ENCODE assay signal across 11 mouse cellular contexts in genomic region chr11:77966037-77966391, GRCm38 (mm10). TPM values are rescaled to one million over a fixed set of nuclear protein-coding genes. Genes with fewer than 3 reads are reported as not detected.
DNase-seq lines count a peak whose midpoint lies in the region; ATAC-seq lines count a peak whose summit lies in the region.
"Had no signal": no experiment of that assay in that cellular context is flagged by ENCODE, and none has a peak within 500 bp of the region (broad histone marks: within the 10 kb centered on the region; RNA-seq: fewer than 3 reads in every experiment).

No protein-coding gene starts in this region.

- DNase-seq in heart, adult 11 months: peak; percentile 85
- DNase-seq in heart, embryonic 10.5 days (ENCODE audit: low spot score): no peak
- DNase-seq in embryonic facial prominence, embryonic 11.5 days (ENCODE audit: low spot score): no peak
- DNase-seq in hindbrain, embryonic 11.5 days (ENCODE audit: low spot score): no peak
- DNase-seq in thymus, postnatal 14 days: no peak
- DNase-seq in ovary, postnatal 36 days (ENCODE audit: low spot score): no peak
- no peak for DNase-seq in layer of hippocampus, adult 9-10 months (ENCODE audit: low spot score)
- DNase-seq: heart, postnatal 36 days; kidney, adult 9 months; spleen, adult 18-20 months had no signal

- no peaks in the 10 kb centered on the region for H3K9me3 ChIP-seq in heart, embryonic 10.5 days
- no peaks in the 10 kb centered on the region for H3K9me3 ChIP-seq in embryonic facial prominence, embryonic 11.5 days (replicated peaks; ENCODE audit: control insufficient read depth, low read length)
- H3K9me3 ChIP-seq in hindbrain, embryonic 11.5 days (ENCODE audit: control insufficient read depth, low read length): no peaks in the 10 kb centered on the region
- H3K9me3 ChIP-seq in midbrain, embryonic 16.5 days (replicated peaks; ENCODE audit: control insufficient read depth, low read length, poor library complexity, severe bottlenecking): no peaks in the 10 kb centered on the region

- H3K36me3 ChIP-seq in heart, embryonic 10.5 days: no peaks in the 10 kb centered on the region
- H3K36me3 ChIP-seq in embryonic facial prominence, embryonic 11.5 days (replicated peaks; ENCODE audit: control insufficient read depth, insufficient read depth, low read depth, low read length): no peaks in the 10 kb centered on the region
- H3K36me3 ChIP-seq in hindbrain, embryonic 11.5 days (ENCODE audit: control insufficient read depth, insufficient read depth, low read length): no peaks in the 10 kb centered on the region
- H3K36me3 ChIP-seq in midbrain, embryonic 16.5 days (ENCODE audit: control insufficient read depth, insufficient read depth, low read length): peaks cover 6% of the 10 kb centered on the region; the same call in 1 of the 2 replicates

- no peak for ATAC-seq in embryonic facial prominence, embryonic 11.5 days (replicated peaks; ENCODE audit: insufficient number of reproducible peaks, low FRiP score, low TSS enrichment, low read depth)
- 0 out of 2 replicates have a peak, but pooled peaks have one; percentile 11 for ATAC-seq in hindbrain, embryonic 11.5 days (ENCODE audit: low FRiP score)
- ATAC-seq in midbrain, embryonic 16.5 days: peak; percentile 44; the same call in 1 of the 2 replicates

- WGBS in heart, embryonic 10.5 days: 53% methylated on average over 5 of the region's 5 CpGs
- WGBS in embryonic facial prominence, embryonic 11.5 days: 52% methylated on average over 5 of the region's 5 CpGs
- 54% methylated on average over 5 of the region's 5 CpGs for WGBS in hindbrain, embryonic 11.5 days
- WGBS in midbrain, embryonic 16.5 days: 43% methylated on average over 5 of the region's 5 CpGs

- peaks cover 28% of the 10 kb centered on the region for H3K4me1 ChIP-seq in heart, embryonic 10.5 days
- peaks cover 8% of the 10 kb centered on the region for H3K4me1 ChIP-seq in embryonic facial prominence, embryonic 11.5 days (ENCODE audit: control insufficient read depth, insufficient read depth, low read length)
- peaks cover 19% of the 10 kb centered on the region for H3K4me1 ChIP-seq in hindbrain, embryonic 11.5 days (replicated peaks; ENCODE audit: control insufficient read depth, insufficient read depth, low read length)
- H3K4me1 ChIP-seq in midbrain, embryonic 16.5 days (ENCODE audit: control insufficient read depth, insufficient read depth, low read length): peaks cover 24% of the 10 kb centered on the region

- no peak overlapping the region; the same call in 1 of the 2 replicates for H3K9ac ChIP-seq in embryonic facial prominence, embryonic 11.5 days (replicated peaks; ENCODE audit: low read length)
- 0 out of 2 replicates have a peak overlapping the region, but pooled peaks have one; percentile 20 for H3K9ac ChIP-seq in hindbrain, embryonic 11.5 days (ENCODE audit: low read depth, low read length)
- H3K9ac ChIP-seq in midbrain, embryonic 16.5 days (ENCODE audit: low read depth, low read length): 0 out of 2 replicates have a peak overlapping the region, but pooled peaks have one; percentile 21

- H3K4me3 ChIP-seq in heart, embryonic 10.5 days: no peak overlapping the region
- no peak overlapping the region for H3K4me3 ChIP-seq in embryonic facial prominence, embryonic 11.5 days (ENCODE audit: low read depth, low read length)
- no peak overlapping the region for H3K4me3 ChIP-seq in hindbrain, embryonic 11.5 days (ENCODE audit: low read depth, low read length)
- H3K4me3 ChIP-seq in midbrain, embryonic 16.5 days (ENCODE audit: low read depth, low read length): no peak overlapping the region

- no peak overlapping the region for H3K4me2 ChIP-seq in embryonic facial prominence, embryonic 11.5 days (ENCODE audit: low read depth, low read length)
- H3K4me2 ChIP-seq in hindbrain, embryonic 11.5 days (replicated peaks; ENCODE audit: low read depth, low read length): no peak overlapping the region
- H3K4me2 ChIP-seq in midbrain, embryonic 16.5 days (ENCODE audit: low read length): no peak overlapping the region

- no peak overlapping the region for H3K27ac ChIP-seq in heart, embryonic 10.5 days
- H3K27ac ChIP-seq in embryonic facial prominence, embryonic 11.5 days (replicated peaks; ENCODE audit: low read depth, low read length): 0 out of 2 replicates have a peak overlapping the region, but pooled peaks have one; percentile 52
- peak overlapping the region; percentile 82; the same call in 1 of the 2 replicates for H3K27ac ChIP-seq in hindbrain, embryonic 11.5 days (ENCODE audit: low read depth, low read length)
- H3K27ac ChIP-seq in midbrain, embryonic 16.5 days (ENCODE audit: low read length): peak overlapping the region; percentile 58

- H3K27me3 ChIP-seq in heart, embryonic 10.5 days (ENCODE audit: insufficient read depth, poor library complexity, severe bottlenecking): peaks cover 52% of the 10 kb centered on the region
- peaks cover 2% of the 10 kb centered on the region; the same call in 1 of the 2 replicates for H3K27me3 ChIP-seq in embryonic facial prominence, embryonic 11.5 days (ENCODE audit: control insufficient read depth, insufficient read depth, low read length)
- H3K27me3 ChIP-seq in hindbrain, embryonic 11.5 days (ENCODE audit: control insufficient read depth, insufficient read depth, low read length): peaks cover 20% of the 10 kb centered on the region
- H3K27me3 ChIP-seq in midbrain, embryonic 16.5 days (ENCODE audit: control insufficient read depth, insufficient read depth, low read depth, low read length): no peaks in the 10 kb centered on the region

RNA-seq across cellular contexts. Expression of gene Phf12, which starts 16.5 kb away (rescaled TPM):
- 13.2 and 20.0 TPM in 2 replicates for polyA plus RNA-seq in heart, embryonic 10.5 days (2016; fragmentation: Nextera tagmentation; extraction: Ambion mirVana)
- polyA plus RNA-seq in embryonic facial prominence, embryonic 11.5 days (2014; fragmentation: Nextera tagmentation; extraction: Ambion mirVana): 14.5 and 16.6 TPM in 2 replicates
- polyA plus RNA-seq in hindbrain, embryonic 11.5 days (2014; fragmentation: Nextera tagmentation; extraction: Ambion mirVana): 16.9 and 20.2 TPM in 2 replicates
- 11.8 and 17.8 TPM in 2 replicates for polyA plus RNA-seq in midbrain, embryonic 16.5 days (2015; fragmentation: Nextera tagmentation; extraction: Ambion mirVana)

RNA-seq across cellular contexts. Expression of gene Sez6, which starts 35.4 kb away (rescaled TPM):
- 0.05 and 0.30 TPM in 2 replicates for polyA plus RNA-seq in heart, embryonic 10.5 days (2016; fragmentation: Nextera tagmentation; extraction: Ambion mirVana)
- polyA plus RNA-seq in embryonic facial prominence, embryonic 11.5 days (2014; fragmentation: Nextera tagmentation; extraction: Ambion mirVana): 1.5 and 2.1 TPM in 2 replicates
- 13.3 TPM in 2 replicates for polyA plus RNA-seq in hindbrain, embryonic 11.5 days (2014; fragmentation: Nextera tagmentation; extraction: Ambion mirVana)
- polyA plus RNA-seq in midbrain, embryonic 16.5 days (2015; fragmentation: Nextera tagmentation; extraction: Ambion mirVana): 140 and 146 TPM in 2 replicates
